Mouse (Mus musculus): ENCODE data around the gene Mpv17l.

DNA sequence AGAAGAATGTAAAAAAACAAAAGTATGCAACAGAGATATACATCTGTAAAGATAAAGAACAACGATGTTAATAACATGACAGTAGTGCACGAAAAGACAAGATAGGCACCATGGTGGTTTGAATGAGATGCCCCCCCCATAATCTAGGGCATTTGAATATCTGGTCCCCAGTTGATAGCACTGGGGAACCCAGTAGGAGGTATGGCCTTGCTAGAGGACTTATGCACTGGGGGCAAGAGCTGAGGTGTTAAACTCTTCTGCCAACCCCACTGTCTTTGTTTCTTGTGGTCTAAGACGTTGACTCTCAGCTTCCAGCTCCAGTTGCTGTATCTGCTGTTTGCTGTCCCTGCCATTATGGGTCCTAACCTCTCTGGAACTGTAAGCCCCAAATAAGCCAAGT, 7.2 kb upstream of the Mpv17l start:
- TF ChIP-seq CTCF (IDR thresholded peaks at IDR 0.05) (no peak), EP300 (IDR thresholded peaks at IDR 0.05) (no peak)
